Mouse (Mus musculus): ENCODE results near the gene Atp4b.

DNA sequence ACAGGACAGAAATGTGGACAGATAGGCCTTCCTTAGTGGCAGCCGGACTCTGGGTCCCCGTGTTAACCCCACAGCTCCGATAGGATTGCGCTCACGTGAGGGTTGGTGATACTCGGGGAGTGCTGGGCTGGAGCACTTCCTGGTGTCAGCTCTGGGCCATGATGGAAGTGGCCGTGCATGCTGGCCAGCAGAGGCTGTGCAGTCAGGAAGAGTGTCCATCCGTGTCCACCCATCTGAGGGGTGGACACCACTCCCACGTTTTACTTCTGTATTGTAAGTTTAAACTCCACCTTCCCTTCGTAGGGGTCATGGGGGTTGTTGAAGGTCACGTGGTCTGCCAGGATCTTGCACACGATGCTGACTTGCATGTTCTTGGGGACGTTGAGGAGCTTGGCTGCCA is 10.3 kb downstream of the Atp4b start:
- TF ChIP-seq POLR2A (IDR thresholded peaks at IDR 0.05; ENCODE audit: borderline replicate concordance, extremely low read depth, low read depth, low read length), result no peak
- TF ChIP-seq CTCF (IDR thresholded peaks at IDR 0.05; ENCODE audit: insufficient read depth, low read length), result no peak
